Mouse (Mus musculus) limb, embryonic 12.5 days (tissue): ENCODE results near the gene Rint1. TPM values are rescaled to one million over a fixed set of nuclear protein-coding genes. Genes with fewer than 3 reads are reported as not detected.
A peak's percentile ranks its signal among the peaks of the same experiment; 100 is the strongest.

Source experiments
- ATAC-seq: fragments of 200-750 bp; cut with Nextera tagmentation; 2 replicates; pipeline ENCODE4 v1.8.0; 2017; ENCODE audit warnings: low read depth, moderate TSS enrichment; ENCODE audit not compliant: insufficient number of reproducible peaks, insufficient read depth, low FRiP score, low TSS enrichment
- H3K27ac ChIP-seq: fragments of 300-500 bp; sonication (generic); 2 replicates; pipeline ENCODE4 v1.5.1; 2016; ENCODE audit warnings: mild to moderate bottlenecking, moderate library complexity
- H3K27me3 ChIP-seq: fragments of 300-500 bp; sonication (generic); 2 replicates; pipeline ENCODE4 v1.6.1; 2016; ENCODE audit warnings: mild to moderate bottlenecking, moderate library complexity
- H3K36me3 ChIP-seq: fragments of 300-500 bp; sonication (generic); 2 replicates; pipeline ENCODE4 v1.6.1; 2016; ENCODE audit warnings: mild to moderate bottlenecking, moderate library complexity
- H3K4me1 ChIP-seq: fragments of 300-500 bp; sonication (generic); replicated peaks from 2 replicates; pipeline ENCODE4 v1.6.1; 2016
- H3K4me2 ChIP-seq: fragments of 300-500 bp; sonication (generic); 2 replicates; pipeline ENCODE4 v1.6.1; 2016; ENCODE audit warnings: mild to moderate bottlenecking, moderate library complexity
- H3K4me3 ChIP-seq: fragments of 300-500 bp; sonication (generic); replicated peaks from 2 replicates; pipeline ENCODE4 v1.5.1; 2016; ENCODE audit warnings: mild to moderate bottlenecking
- H3K9ac ChIP-seq: fragments of 300-500 bp; sonication (generic); replicated peaks from 2 replicates; pipeline ENCODE4 v1.6.1; 2016; ENCODE audit warnings: mild to moderate bottlenecking, moderate library complexity
- H3K9me3 ChIP-seq: fragments of 300-500 bp; sonication (generic); 2 replicates; pipeline ENCODE4 v1.6.1; 2016; ENCODE audit warnings: mild to moderate bottlenecking, moderate library complexity
- WGBS: fragments of 180-500 bp; shearing (Covaris S2); methylation state at CpG from one replicate; pipeline ENCODE4 v1.1.7; 2016; 5-methylcytosine and 5-hydroxymethylcytosine counted together
- polyA plus RNA-seq: library from polyadenylated mRNA; unstranded; fragments of >200 nt; fragmentation: Nextera tagmentation; extraction: Ambion mirVana; gene quantifications from 2 replicates; pipeline ENCODE4 v1.2.1, GENCODE M21; 2016

Gene Rint1
- 46.5 and 49.2 TPM in 2 replicates for polyA plus RNA-seq

DNA sequence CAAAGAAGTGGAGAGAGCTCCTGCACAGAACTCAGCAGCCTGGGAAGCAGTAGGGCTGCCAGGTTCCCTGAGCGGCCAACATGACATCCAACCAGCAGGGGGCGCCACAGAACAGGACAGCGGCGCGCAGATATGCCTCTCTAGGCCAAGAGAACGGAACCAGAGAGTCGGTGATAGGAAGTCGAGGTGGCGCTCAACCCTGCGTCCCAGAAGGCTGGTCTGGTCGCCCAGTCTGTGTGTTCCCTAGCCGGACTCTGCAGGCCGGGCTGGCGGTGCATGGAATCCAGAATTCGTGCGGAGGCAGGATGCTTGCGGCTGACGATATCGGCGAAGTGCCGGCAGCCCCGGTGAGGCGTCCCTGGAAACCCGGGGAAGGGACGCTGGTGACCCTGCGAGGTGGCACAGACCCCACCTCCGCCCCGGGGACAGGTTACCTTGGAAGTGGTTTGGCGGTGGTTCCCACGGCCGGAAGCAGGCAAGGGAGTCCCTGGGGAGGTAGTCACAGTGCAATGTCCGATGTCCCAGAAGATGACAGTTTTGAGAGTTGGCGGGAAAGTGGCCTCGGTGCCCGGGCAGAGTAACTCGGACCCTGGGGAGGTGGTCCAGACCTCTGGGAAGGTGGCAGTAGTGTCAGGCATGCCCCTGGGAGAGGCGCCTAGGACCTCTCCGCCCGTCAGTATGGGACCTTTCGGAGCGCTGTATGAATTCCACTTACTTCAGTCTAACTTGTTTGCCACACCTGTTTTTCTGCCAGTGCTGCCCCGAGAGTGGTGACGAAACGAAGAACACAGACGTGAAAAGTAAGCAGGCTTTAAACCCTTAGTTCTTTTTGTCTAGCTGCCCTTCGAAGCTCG, at the start of gene Rint1:
Gene Rint1 (plus strand): TSS at position 176 of the 854 bp plus-strand sequence.
- Histone ChIP-seq H3K9me3 (peaks cover 3% of the 10 kb centered on the region; the same call in 1 of the 2 replicates), H3K27me3 (no peaks in the 10 kb centered on the region), H3K36me3 (peaks cover 27% of the 10 kb centered on the region), H3K4me1 (peaks cover 9% of the 10 kb centered on the region; the same call in 1 of the 2 replicates), H3K27ac (peak within 1 kb of the TSS; percentile 75), H3K9ac (peak within 1 kb of the TSS; percentile 89), H3K4me3 (peak within 1 kb of the TSS; percentile 88), H3K4me2 (peak within 1 kb of the TSS; percentile 87)
- WGBS = 3% methylated on average over 47 of the region's 47 CpGs
- ATAC-seq = peak; percentile 63; the same call in 1 of the 2 replicates

DNA sequence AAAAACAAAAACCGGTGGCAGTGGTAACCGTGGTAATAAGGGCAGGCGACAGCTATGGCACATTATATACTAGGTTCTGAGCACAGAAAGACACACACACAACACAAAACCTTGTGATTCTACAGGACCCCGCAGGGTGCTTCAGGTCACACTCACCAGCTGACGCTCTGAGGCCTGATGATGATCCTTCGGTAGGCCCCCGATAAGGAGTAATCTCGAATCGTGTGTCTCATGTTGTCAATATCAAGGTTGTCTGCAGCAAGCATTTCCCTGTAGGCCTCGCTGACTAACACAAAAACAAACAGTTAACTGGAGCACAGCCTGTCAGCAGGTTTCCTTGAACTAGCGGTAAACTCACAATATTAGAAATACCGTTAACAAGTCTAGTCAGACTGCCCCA, 44.2 kb upstream of the Rint1 start:
- H3K27ac ChIP-seq = no peak overlapping the region
- no peaks in the 10 kb centered on the region for H3K27me3 ChIP-seq
- H3K9ac ChIP-seq = no peak overlapping the region
- peaks cover 84% of the 10 kb centered on the region for H3K36me3 ChIP-seq
- no peak for ATAC-seq
- WGBS = 96% methylated on average over 12 of the region's 12 CpGs
- H3K4me3 ChIP-seq = no peak overlapping the region
- no peak overlapping the region for H3K4me2 ChIP-seq
- no peaks in the 10 kb centered on the region for H3K9me3 ChIP-seq
- H3K4me1 ChIP-seq = no peaks in the 10 kb centered on the region

DNA sequence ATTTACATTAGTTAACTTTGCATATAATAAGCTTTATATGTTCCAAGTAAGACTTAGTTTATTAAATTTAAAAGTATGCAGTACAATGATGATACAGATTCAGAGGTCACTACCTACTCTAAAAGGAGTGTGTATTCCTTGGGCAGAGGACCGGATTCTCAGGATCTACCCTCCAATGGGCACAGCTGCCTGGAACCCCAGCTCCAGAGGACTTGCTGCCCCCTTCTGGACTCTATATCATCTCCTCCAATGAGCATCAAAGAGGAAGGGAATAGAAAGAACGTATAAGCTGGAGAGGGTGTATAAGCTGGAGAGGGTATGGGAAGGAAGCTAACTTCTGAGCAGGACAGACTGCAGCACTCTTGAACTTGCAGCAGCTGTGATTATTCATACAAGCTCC, 37.6 kb upstream of the Rint1 start:
- Histone ChIP-seq H3K4me1 (no peaks in the 10 kb centered on the region), H3K9ac (no peak overlapping the region), H3K9me3 (no peaks in the 10 kb centered on the region), H3K27me3 (no peaks in the 10 kb centered on the region), H3K27ac (no peak overlapping the region), H3K4me3 (no peak overlapping the region), H3K36me3 (peaks cover 61% of the 10 kb centered on the region), H3K4me2 (no peak overlapping the region)
- no peak for ATAC-seq
- WGBS = 71% methylated on average over 2 of the region's 2 CpGs

DNA sequence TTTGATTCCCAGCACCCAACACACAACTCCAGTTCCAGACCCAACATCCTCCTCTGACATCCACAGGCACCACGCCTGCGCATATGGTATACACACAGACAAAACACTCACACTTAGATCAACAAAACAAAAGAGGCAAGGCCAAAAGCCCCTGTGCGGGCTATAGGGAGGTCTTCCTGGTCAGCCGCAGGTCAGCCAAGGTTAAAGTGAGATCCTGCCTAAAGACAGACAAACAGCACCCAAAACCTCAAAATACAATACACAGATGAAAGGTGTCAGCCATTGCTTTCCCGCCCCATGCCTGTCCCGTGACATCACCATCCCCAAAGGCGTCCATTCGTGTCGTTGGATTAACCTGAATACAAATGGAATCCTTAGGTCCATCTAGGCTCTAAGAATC, 31.9 kb upstream of the Rint1 start:
- Histone ChIP-seq H3K4me3 (no peak overlapping the region), H3K27ac (no peak overlapping the region), H3K9me3 (no peaks in the 10 kb centered on the region), H3K36me3 (peaks cover 70% of the 10 kb centered on the region), H3K4me2 (no peak overlapping the region), H3K27me3 (no peaks in the 10 kb centered on the region), H3K4me1 (no peaks in the 10 kb centered on the region), H3K9ac (no peak overlapping the region)
- no peak for ATAC-seq
- WGBS = 98% methylated on average over 9 of the region's 9 CpGs

DNA sequence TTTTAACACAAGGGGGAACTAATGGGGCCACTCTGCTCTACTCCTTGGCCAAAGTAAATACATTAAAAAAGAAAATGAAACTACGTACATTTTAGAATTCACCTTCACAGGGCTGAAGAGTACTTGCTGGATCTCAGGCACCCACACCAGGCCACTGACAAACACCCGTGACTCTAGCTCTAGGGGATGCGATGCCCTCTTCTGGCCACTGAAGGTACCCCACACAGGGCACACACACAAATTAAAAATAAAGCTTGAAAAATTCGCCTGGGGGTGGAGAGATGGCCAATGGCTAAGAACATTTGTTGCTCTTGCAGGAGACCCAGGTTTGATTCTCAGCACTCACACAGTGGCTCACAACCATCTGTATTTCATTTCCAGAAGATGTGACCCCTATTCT, 31.1 kb upstream of the Rint1 start:
- peaks cover 67% of the 10 kb centered on the region for H3K36me3 ChIP-seq
- no peaks in the 10 kb centered on the region for H3K27me3 ChIP-seq
- no peaks in the 10 kb centered on the region for H3K9me3 ChIP-seq
- no peak for ATAC-seq
- no peak overlapping the region for H3K4me2 ChIP-seq
- no peak overlapping the region for H3K4me3 ChIP-seq
- H3K9ac ChIP-seq = no peak overlapping the region
- no peaks in the 10 kb centered on the region for H3K4me1 ChIP-seq
- 98% methylated on average over 4 of the region's 4 CpGs for WGBS
- no peak overlapping the region for H3K27ac ChIP-seq

DNA sequence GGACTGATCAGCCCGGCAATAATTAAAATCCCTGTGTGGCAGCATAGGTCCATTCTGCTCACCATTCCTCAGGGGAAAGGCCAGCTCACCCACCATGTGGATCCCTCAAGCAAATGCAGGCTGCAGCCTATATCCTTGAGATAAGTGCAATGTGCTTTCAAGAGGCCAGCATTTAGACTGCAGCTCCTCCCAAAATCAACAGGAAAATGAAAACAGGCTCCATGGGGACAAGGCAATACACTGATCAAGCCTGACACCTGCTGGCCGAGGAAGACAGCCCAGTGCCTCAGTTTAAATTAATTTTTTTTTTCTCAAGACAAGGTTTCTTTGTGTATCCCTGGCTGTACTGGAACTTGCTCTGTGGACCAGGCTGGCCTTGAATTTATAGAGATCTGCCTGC, 28.9 kb upstream of the Rint1 start:
- H3K9ac ChIP-seq = no peak overlapping the region
- no peaks in the 10 kb centered on the region for H3K4me1 ChIP-seq
- no peak overlapping the region for H3K27ac ChIP-seq
- 49% methylated on average over 2 of the region's 2 CpGs for WGBS
- no peaks in the 10 kb centered on the region for H3K9me3 ChIP-seq
- no peak overlapping the region for H3K4me3 ChIP-seq
- H3K27me3 ChIP-seq = no peaks in the 10 kb centered on the region
- no peak overlapping the region for H3K4me2 ChIP-seq
- H3K36me3 ChIP-seq = peaks cover 75% of the 10 kb centered on the region
- ATAC-seq = no peak

DNA sequence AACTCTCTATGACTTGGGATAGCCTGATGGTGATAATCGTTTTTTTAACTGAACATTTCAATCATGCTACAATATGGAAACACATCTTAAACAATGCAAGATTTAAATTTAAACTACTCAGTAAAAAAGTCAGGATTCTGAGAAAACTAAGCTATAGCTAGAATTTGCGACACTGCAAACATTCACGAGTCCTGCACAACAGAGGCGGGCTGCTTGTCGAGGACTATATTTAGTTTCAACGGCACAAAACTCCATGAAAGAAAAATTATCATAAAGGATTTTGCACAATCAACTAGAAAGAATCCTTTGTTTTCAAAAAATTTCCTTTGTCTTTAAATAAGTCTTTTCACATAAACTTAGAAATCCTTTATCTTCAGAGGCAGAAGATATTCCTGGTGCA, 25.0 kb upstream of the Rint1 start:
- Histone ChIP-seq H3K4me2 (no peak overlapping the region), H3K27me3 (no peaks in the 10 kb centered on the region), H3K27ac (no peak overlapping the region), H3K9ac (no peak overlapping the region), H3K9me3 (no peaks in the 10 kb centered on the region), H3K4me1 (no peaks in the 10 kb centered on the region), H3K36me3 (peaks cover 72% of the 10 kb centered on the region), H3K4me3 (no peak overlapping the region)
- WGBS = 95% methylated on average over 6 of the region's 6 CpGs
- no peak for ATAC-seq

DNA sequence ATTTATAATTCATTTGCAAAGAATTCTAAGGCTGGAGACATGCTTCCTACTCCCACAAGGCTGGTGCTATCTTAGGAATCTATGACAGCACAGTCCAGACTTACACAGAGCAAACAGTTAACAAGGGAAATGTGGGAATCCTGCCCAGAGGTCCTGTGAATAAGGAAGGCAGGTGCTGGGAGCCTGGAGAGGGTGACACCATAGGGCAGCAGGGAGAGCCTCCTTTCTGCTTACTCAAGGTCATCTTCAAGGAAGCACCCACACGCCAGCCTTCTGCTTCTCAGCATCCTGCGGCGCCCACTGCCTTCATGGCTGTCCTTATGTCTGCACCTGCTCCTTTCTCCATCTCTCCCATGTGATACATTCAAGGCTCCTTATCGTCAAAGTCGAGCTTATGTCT, 23.0 kb upstream of the Rint1 start:
- Histone ChIP-seq H3K4me3 (no peak overlapping the region), H3K27me3 (no peaks in the 10 kb centered on the region), H3K4me1 (no peaks in the 10 kb centered on the region), H3K9ac (no peak overlapping the region), H3K4me2 (no peak overlapping the region), H3K36me3 (peaks cover 73% of the 10 kb centered on the region), H3K9me3 (no peaks in the 10 kb centered on the region), H3K27ac (no peak overlapping the region)
- no peak for ATAC-seq
- 92% methylated on average over 5 of the region's 5 CpGs for WGBS

DNA sequence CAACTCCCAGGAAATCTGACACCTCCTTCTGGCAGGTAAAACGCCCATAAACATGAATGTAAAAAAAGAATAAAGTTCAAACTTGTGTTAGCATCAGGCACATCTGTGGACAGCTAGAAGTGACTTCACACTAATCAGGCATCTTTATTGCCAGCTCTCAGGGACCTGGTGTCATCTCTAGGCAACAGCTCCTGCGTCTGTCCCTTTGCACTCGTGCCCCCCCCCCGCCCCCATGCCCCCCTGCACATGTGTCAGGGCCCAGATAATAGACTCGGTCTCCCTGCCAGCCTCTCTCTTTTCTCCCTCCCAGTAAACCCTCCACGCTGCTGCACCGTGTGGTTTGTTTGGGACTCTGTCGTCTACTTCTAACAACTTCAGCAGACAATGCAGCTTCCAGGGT, 16.4 kb upstream of the Rint1 start:
- H3K9ac ChIP-seq = no peak overlapping the region
- no peaks in the 10 kb centered on the region for H3K27me3 ChIP-seq
- H3K36me3 ChIP-seq = peaks cover 60% of the 10 kb centered on the region
- WGBS = 46% methylated on average over 8 of the region's 8 CpGs
- H3K4me1 ChIP-seq = peaks cover 2% of the 10 kb centered on the region; the same call in 1 of the 2 replicates
- ATAC-seq = no peak
- H3K4me2 ChIP-seq = no peak overlapping the region
- H3K27ac ChIP-seq = no peak overlapping the region
- no peak overlapping the region for H3K4me3 ChIP-seq
- H3K9me3 ChIP-seq = no peaks in the 10 kb centered on the region

DNA sequence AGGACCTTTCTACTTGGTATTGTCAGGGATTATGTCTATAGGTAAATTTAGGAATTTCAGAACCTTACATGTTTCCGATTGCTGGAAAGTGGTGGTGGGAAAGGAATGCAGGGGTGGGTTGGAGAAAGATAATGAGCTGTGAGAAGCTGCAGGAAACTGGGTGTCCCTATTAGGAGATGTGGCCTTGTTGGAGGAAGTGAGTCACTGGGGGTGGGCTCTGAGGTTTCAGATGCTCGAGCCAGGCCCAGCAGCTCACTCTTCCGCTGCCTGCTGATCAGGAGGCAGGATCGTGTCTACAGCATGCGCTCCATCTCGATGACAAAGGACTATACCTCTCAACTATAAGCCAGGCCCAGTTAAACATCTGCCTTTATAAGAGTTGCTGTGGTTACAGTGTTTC, 13.3 kb upstream of the Rint1 start:
- 89% methylated on average over 6 of the region's 6 CpGs for WGBS
- H3K4me3 ChIP-seq = no peak overlapping the region
- H3K4me2 ChIP-seq = no peak overlapping the region
- no peaks in the 10 kb centered on the region for H3K27me3 ChIP-seq
- H3K36me3 ChIP-seq = peaks cover 48% of the 10 kb centered on the region
- no peak for ATAC-seq
- no peaks in the 10 kb centered on the region for H3K9me3 ChIP-seq
- H3K27ac ChIP-seq = no peak overlapping the region
- H3K9ac ChIP-seq = no peak overlapping the region
- peaks cover 2% of the 10 kb centered on the region; the same call in 1 of the 2 replicates for H3K4me1 ChIP-seq

DNA sequence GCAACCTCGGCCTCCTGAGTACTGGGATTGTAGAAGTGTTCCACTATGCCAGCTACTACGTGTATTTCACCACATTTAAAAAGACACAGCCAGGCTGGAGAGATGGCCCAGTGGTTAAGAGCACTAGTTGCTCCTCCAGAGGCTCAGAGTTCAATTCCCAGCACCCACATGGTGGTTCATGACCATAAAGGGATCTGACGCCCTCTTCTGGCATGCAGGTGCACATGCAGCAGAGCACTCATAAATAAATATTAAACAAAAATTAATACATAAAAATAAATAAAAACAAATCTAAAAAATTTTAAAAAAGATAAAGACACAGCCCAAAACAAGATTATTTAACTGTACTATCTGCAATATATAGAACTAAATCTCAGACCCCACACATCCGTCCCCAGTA, 7.0 kb upstream of the Rint1 start:
- no peak for ATAC-seq
- no peak overlapping the region for H3K27ac ChIP-seq
- H3K9ac ChIP-seq = no peak overlapping the region
- no peak overlapping the region for H3K4me3 ChIP-seq
- no peak overlapping the region for H3K4me2 ChIP-seq
- H3K4me1 ChIP-seq = peaks cover 20% of the 10 kb centered on the region
- no peaks in the 10 kb centered on the region for H3K27me3 ChIP-seq
- H3K36me3 ChIP-seq = peaks cover 18% of the 10 kb centered on the region
- H3K9me3 ChIP-seq = peaks cover 3% of the 10 kb centered on the region; the same call in 1 of the 2 replicates
- WGBS = 85% methylated on average over 4 of the region's 4 CpGs
